Mouse (Mus musculus): Measurements from ENCODE around the gene Gm4744. TPM values are rescaled to one million over a fixed set of nuclear protein-coding genes. Genes with fewer than 3 reads are reported as not detected.

Gm4744 gene
- not detected for total RNA-seq (2023)

DNA sequence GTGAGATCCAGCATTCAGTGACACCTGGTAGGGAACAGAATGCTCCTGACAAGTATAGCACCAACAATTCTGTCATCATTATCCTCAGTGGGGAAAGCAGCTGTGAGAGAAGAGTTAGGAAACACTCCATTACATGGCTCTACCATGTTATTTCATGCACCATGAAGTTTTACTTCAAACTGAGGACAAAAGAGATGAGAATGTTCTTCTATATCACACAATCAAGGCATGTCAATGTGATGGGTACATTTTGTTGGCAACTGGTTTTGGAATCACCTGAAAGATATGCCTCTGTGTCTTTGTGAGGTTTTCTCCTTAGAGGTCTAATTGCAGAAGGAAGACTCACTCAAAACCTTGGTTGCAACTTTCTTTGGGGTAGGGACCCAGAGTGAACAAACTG is at the start of gene Gm4744:
Gene Gm4744, minus strand, starts transcription at position 101 of the 400 bp plus-strand sequence.

DNA sequence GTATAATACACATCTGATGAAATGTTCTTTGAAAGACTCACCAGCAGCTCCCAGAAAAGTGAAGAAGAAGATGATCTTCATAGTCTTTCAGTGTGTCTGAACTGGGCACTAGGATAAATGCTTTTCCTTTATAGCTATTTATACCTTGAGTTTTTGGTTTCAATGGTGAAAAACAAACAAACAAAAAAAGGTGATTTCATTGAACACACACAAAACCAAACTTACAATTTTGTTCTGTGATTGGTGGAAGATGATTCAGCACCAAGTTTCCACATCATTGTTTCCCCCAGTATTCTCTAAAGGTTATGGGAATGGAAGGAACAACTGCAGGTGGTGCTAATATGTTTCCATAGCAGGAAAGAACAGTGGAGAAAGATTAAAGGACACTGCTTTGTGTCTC is 47.7 kb upstream of the Gm4744 start, which contains the start of gene Gm2663:
Gene Gm2663, minus strand, starts transcription at position 101 of the 400 bp plus-strand sequence.

GRCm38 (mm10) chr6:40964454-40964853 is 12.8 kb upstream of the Gm4744 start, which contains the start of gene 1810009J06Rik:
TSS of gene 1810009J06Rik (plus strand) at chr6:40964754.

DNA sequence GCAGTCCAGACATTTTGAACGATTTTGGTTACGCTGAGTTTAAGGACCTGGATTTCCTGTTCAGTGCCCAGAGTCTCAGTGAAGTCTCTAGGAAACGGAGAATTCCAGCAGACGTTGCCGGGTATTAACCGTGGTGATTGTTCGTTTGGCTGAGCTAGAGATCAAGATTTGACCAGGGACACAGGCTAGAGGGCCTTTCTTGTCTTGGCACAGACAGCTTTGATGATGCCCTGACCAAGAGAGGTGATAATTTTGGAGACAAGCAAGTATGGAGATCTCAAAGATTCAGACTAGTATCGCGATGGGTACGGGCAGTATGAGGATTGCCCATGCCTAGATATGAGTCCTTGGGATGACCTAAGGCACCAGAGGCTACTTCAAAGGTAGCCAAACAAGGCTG is 11.2 kb downstream of the Gm4744 start, which contains the start of gene 1700074P13Rik:
Gene 1700074P13Rik, minus strand, starts transcription at position 101 of the 400 bp plus-strand sequence.

GRCm38 (mm10) chr6:40900287-40900686 is 51.4 kb downstream of the Gm4744 start, which contains the start of gene Prss58:
TSS of gene Prss58 (minus strand) at chr6:40900387.

Other genes starting within 250 kb of the Gm4744 start
- not detected for gene Moxd2, start 64.4 kb downstream of the Gm4744 start, total RNA-seq (2023)
- not detected for gene Prss58, start 51.5 kb downstream of the Gm4744 start, total RNA-seq (2023)
- gene 1700074P13Rik, start 11.3 kb downstream of the Gm4744 start, total RNA-seq (2023), result not detected
- gene 1810009J06Rik, start 12.9 kb upstream of the Gm4744 start, total RNA-seq (2023), result not detected
- gene Gm2663, start 47.6 kb upstream of the Gm4744 start, total RNA-seq (2023), result not detected
- not detected for gene 2210010C04Rik, start 83.6 kb upstream of the Gm4744 start, total RNA-seq (2023)

Measured in B cell, adult 67 days (primary cell).